Mouse (Mus musculus): ENCODE results near the gene Pars2. TPM values are rescaled to one million over a fixed set of nuclear protein-coding genes. Genes with fewer than 3 reads are reported as not detected.

The Pars2 gene
- polyA plus RNA-seq, 1 experiment: 2.8 TPM

DNA sequence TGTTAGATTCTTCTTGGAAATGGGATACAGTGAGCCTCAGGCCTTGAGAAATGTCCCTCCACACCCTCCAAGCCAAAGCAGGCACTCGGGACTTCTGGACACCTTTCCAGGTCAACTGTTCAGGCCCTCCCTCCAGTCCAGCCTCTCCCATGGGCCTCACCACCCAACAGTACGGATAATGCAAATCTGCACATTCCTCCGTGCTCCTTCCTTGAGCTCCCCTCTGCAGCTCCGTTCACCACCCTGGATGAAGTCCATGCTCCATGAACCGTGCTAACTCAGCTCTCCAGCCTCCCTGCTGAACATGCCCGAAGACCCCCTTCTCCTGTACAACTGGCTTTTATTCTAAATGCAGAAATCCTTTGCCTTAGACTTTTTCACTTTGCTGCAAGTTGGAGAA is 13.8 kb downstream of the Pars2 start:
- no peak overlapping the region for H3K4me3 ChIP-seq (ENCODE audit: insufficient read depth, low read length)
- no peaks in the 10 kb centered on the region for H3K4me1 ChIP-seq (ENCODE audit: control insufficient read depth, insufficient read depth, low read length)
- H3K27ac ChIP-seq (ENCODE audit: insufficient read depth, low read depth, low read length): no peak overlapping the region
- TF ChIP-seq POLR2A (IDR thresholded peaks at IDR 0.05; ENCODE audit: borderline replicate concordance, low read depth, low read length): no peak
- TF ChIP-seq CTCF (IDR thresholded peaks at IDR 0.05; ENCODE audit: low read depth, low read length): no peak

DNA sequence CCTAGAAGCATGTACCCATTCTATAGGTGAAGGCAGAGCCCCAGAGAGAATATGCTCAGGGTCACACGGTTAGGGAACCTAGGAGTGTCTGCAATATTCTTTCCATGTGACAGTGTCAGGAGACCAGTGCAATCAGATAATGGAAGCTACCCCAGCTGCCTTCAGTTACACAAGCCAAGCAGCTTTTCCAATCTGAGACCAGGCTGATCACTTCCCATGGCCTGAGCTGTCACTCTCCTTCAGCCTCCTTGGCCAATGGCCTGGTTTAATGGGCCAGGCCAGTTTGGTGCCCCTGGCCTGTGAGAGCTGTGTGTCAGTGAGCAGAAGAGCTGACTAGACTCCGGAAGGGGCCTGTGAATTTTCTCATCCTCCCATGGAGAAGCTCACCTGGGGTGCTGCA is 14.4 kb downstream of the Pars2 start:
- no peak overlapping the region for H3K4me3 ChIP-seq (ENCODE audit: insufficient read depth, low read length)
- no peak for TF ChIP-seq CTCF (IDR thresholded peaks at IDR 0.05; ENCODE audit: low read depth, low read length)
- TF ChIP-seq POLR2A (IDR thresholded peaks at IDR 0.05; ENCODE audit: borderline replicate concordance, low read depth, low read length): no peak
- no peaks in the 10 kb centered on the region for H3K4me1 ChIP-seq (ENCODE audit: control insufficient read depth, insufficient read depth, low read length)
- no peak overlapping the region for H3K27ac ChIP-seq (ENCODE audit: insufficient read depth, low read depth, low read length)

DNA sequence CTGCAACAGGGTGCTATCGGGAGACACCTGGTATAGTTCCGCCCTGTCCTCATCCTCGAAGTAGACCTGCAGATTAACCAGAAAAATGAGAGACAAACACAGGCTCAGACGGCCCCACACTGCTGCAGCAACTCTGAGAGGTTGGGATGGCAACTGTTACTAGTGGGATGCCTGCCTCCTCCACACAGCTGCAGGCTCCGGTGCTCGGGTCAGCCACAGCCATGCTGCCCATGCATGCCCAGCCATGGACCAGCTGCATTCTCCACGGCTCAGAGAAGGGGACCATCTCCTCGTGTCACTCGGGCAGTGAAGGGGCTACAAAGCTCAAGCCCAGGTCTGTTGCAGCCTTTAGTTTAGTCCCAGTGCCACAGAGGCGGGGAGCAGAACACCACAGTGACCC is 14.8 kb downstream of the Pars2 start:
- Histone ChIP-seq H3K27ac (ENCODE audit: insufficient read depth, low read depth, low read length) (no peak overlapping the region), H3K4me1 (ENCODE audit: control insufficient read depth, insufficient read depth, low read length) (no peaks in the 10 kb centered on the region)
- TF ChIP-seq POLR2A (IDR thresholded peaks at IDR 0.05; ENCODE audit: borderline replicate concordance, low read depth, low read length): no peak
- TF ChIP-seq CTCF (IDR thresholded peaks at IDR 0.05; ENCODE audit: low read depth, low read length): no peak

DNA sequence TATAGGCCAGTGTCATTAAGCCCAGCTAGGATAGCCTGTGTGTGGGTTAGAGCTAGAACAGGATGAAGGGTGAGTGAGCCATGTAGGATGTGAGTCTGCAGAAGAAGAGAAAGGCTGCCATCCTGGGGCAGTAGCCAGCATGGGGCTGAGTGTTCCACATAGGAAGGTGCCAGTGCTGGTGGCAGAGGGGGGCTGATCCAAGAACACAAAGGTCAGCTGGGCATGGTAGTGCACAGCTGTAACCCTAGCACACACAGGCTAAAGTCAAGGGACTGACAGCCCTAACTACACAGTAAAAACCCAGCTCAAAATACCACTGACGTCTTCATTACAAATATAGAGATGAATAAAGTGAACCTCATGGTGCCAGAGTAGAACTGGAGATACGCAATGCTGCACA is 15.7 kb downstream of the Pars2 start:
- Histone ChIP-seq H3K27ac (ENCODE audit: insufficient read depth, low read depth, low read length) (no peak overlapping the region), H3K4me1 (ENCODE audit: control insufficient read depth, insufficient read depth, low read length) (no peaks in the 10 kb centered on the region), H3K4me3 (ENCODE audit: insufficient read depth, low read length) (no peak overlapping the region)
- TF ChIP-seq CTCF (IDR thresholded peaks at IDR 0.05; ENCODE audit: low read depth, low read length): no peak
- TF ChIP-seq POLR2A (IDR thresholded peaks at IDR 0.05; ENCODE audit: borderline replicate concordance, low read depth, low read length): no peak

More for the DNA sequence above, 14.8 kb downstream of the Pars2 start:
- H3K4me3 ChIP-seq (ENCODE audit: insufficient read depth, low read length): no peak overlapping the region

DNA sequence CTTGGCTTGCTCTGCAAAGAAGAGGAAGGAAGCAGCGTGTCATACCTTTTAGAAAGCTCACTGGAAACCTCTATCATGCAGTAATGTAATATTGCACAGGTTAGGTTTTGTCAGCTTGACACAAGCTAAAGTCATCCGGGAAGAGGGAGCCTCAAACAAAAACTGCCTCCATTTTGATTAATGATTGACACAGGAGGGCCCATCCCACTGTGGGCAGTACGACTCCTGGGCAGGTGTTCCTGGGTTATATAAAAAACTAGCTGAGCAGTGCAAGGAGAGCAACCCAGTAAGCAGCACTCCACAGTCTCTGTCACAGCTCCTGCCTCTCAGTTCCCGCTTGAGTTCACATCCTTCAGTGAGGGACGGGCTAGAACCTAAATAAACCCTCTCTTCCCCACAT is 25.9 kb downstream of the Pars2 start:
- H3K4me1 ChIP-seq (ENCODE audit: control insufficient read depth, insufficient read depth, low read length): peaks cover 3% of the 10 kb centered on the region
- no peak for TF ChIP-seq POLR2A (IDR thresholded peaks at IDR 0.05; ENCODE audit: borderline replicate concordance, low read depth, low read length)
- TF ChIP-seq CTCF (IDR thresholded peaks at IDR 0.05; ENCODE audit: low read depth, low read length): no peak
- no peak overlapping the region for H3K4me3 ChIP-seq (ENCODE audit: insufficient read depth, low read length)
- H3K27ac ChIP-seq (ENCODE audit: insufficient read depth, low read depth, low read length): no peak overlapping the region

DNA sequence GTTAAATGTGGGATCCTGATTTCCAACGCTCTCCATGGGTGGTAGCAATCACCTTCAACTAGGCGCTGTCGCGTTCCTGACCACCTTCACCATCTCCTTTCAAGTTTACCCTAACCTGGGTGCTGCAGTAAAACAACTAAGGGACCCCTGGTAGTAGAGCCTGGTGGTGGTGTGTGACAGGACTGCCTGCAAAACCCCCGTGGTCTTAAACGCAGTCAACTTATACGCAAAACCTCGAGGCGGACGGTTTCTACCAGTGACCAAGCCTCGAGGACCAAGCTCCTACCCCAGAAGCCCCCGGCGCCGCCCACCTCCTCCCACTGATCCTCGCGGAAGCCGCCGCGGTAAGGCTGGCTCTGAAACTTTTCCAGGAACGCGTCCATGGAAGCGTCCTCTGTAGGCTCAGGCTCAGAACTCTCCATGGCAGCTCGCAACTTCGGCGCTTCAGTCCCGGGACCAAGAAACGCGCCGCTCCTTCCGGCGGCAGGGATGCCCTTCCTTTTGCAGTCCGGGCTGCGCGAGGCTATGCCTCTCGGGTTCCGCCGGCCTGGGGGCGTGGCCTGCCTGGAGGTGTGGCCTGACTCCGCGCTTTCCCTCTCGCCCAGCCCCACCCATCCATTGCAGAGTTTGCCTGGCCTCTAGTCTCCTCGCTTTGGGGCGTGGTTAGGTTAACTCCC is 27.7 kb downstream of the Pars2 start, which contains the start of gene Ttc4:
Gene Ttc4, minus strand, starts transcription at position 503 of the 677 bp plus-strand sequence.
- no peak within 1 kb of the TSS for H3K27ac ChIP-seq (ENCODE audit: insufficient read depth, low read depth, low read length)

DNA sequence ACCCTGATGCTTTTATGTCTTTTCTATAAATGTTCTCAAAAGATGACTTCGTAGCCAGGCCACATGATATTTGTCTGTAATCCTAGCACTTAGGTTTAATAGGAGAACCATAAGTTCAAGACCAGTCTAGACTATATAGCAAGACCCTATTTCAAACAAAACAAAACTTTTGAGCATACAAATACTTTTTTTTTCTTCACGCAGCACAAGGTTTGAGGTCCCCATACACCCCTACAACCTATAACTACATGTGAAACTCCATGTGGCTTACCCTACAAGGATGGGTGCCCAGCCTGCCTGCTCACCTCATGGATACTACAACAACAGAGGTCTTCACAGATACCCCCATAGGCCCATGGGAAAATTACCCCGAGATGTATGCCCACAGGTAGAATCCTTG is 28.3 kb downstream of the Pars2 start:
- no peak for TF ChIP-seq POLR2A (IDR thresholded peaks at IDR 0.05; ENCODE audit: borderline replicate concordance, low read depth, low read length)
- no peak for TF ChIP-seq CTCF (IDR thresholded peaks at IDR 0.05; ENCODE audit: low read depth, low read length)
- Histone ChIP-seq H3K4me1 (ENCODE audit: control insufficient read depth, insufficient read depth, low read length) (peaks cover 3% of the 10 kb centered on the region), H3K27ac (ENCODE audit: insufficient read depth, low read depth, low read length) (no peak overlapping the region), H3K4me3 (ENCODE audit: insufficient read depth, low read length) (no peak overlapping the region)

More for the DNA sequence above, 27.7 kb downstream of the Pars2 start, which contains the start of gene Ttc4:
- no peak for TF ChIP-seq POLR2A (IDR thresholded peaks at IDR 0.05; ENCODE audit: borderline replicate concordance, low read depth, low read length)
- peak; percentile 27; the same call in 1 of the 2 replicates for TF ChIP-seq CTCF (IDR thresholded peaks at IDR 0.05; ENCODE audit: low read depth, low read length)
- peaks cover 3% of the 10 kb centered on the region for H3K4me1 ChIP-seq (ENCODE audit: control insufficient read depth, insufficient read depth, low read length)
- H3K4me3 ChIP-seq (ENCODE audit: insufficient read depth, low read length): peak within 1 kb of the TSS; percentile 92

DNA sequence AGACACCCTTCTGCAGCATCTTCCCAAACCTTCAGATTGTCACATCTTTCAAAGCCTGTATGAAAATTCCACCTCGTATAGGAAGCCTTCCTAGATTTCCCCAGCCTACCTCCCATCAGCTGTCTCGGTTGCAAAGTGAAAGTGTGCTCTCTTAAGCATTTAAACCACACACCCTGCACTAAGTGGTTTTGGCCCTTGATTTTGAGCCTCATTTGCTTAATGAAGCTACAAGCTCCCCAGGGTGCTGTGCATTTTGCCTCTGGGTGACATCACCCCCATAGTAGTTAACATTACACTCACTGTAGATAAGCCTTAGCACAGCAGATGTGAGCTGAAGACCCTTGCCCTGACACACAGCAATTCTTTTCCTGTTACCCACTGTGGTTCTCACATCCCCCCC is 30.1 kb downstream of the Pars2 start:
- Histone ChIP-seq H3K4me3 (ENCODE audit: insufficient read depth, low read length) (no peak overlapping the region), H3K4me1 (ENCODE audit: control insufficient read depth, insufficient read depth, low read length) (peaks cover 3% of the 10 kb centered on the region), H3K27ac (ENCODE audit: insufficient read depth, low read depth, low read length) (no peak overlapping the region)
- TF ChIP-seq POLR2A (IDR thresholded peaks at IDR 0.05; ENCODE audit: borderline replicate concordance, low read depth, low read length) (no peak), CTCF (IDR thresholded peaks at IDR 0.05; ENCODE audit: low read depth, low read length) (no peak)

DNA sequence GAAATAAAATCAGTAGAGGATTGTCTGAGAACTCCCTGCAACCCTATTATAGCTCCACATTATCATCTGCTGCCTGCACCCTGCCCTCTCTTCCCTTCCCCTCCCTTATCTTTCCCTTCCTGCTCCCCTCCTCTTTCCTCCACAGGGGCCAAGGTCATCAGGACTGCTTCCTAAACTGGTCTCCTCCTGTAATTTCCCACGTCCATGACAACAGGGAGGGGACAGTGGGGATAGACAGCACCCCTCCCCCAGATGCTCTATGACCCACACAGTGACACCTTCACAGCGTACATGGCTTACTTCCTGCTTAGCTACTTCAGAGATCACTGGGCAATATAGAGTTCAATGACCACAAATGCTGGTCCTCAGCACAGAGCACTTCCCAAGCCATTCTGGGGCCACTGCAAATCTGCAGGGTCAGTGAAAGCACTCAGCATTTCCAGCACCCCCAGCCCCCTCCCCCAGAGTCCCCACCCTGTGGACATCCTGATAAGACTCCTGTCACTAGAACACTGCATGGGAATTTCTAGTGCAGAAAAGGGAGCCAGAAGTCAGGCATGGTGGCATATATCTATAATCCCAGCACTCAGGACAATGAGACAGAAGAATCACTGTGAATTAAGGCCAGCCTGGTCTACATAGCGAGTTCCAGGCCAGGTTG is 37.9 kb downstream of the Pars2 start:
- Histone ChIP-seq H3K4me3 (ENCODE audit: insufficient read depth, low read length) (no peak overlapping the region), H3K27ac (ENCODE audit: insufficient read depth, low read depth, low read length) (no peak overlapping the region), H3K4me1 (ENCODE audit: control insufficient read depth, insufficient read depth, low read length) (no peaks in the 10 kb centered on the region)
- TF ChIP-seq CTCF (IDR thresholded peaks at IDR 0.05; ENCODE audit: low read depth, low read length) (no peak), POLR2A (IDR thresholded peaks at IDR 0.05; ENCODE audit: borderline replicate concordance, low read depth, low read length) (no peak)

DNA sequence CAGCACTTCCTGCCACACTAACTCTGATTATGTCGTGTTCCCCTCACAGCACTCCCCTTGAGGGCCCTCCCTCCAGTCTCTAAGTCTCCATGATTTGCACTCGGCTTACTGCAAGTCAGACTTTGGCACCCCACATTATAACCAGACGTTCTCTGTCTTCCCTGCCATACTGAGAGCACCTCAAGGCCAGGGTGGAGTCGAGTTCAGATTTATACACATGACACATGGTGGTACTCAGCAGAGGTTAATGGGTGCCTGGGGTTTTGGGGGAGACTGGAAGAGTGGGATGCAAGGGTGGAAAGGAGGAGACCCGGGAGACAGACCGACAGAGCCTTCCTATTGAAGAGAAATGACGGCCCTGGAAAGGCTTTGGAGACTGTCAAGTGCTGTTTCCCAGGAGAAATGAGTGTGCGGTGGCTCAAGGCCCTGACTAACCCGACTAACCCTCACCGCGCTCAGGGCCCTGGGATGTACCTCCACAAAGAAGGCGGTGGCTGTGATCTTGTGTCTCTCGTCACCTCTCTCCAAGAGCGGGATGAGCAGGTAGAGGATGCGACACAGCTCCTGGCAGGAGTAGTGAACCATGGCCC is 43.1 kb downstream of the Pars2 start:
- H3K4me3 ChIP-seq (ENCODE audit: insufficient read depth, low read length): no peak overlapping the region
- TF ChIP-seq POLR2A (IDR thresholded peaks at IDR 0.05; ENCODE audit: borderline replicate concordance, low read depth, low read length): no peak
- TF ChIP-seq CTCF (IDR thresholded peaks at IDR 0.05; ENCODE audit: low read depth, low read length): no peak
- no peak overlapping the region for H3K27ac ChIP-seq (ENCODE audit: insufficient read depth, low read depth, low read length)
- H3K4me1 ChIP-seq (ENCODE audit: control insufficient read depth, insufficient read depth, low read length): no peaks in the 10 kb centered on the region

Data from bone marrow macrophage, adult 2 months (primary cell).